Mouse (Mus musculus) megakaryocyte progenitor cell, adult 5-6 weeks (primary cell): ENCODE measurements around the gene Far2. TPM values are rescaled to one million over a fixed set of nuclear protein-coding genes. Genes with fewer than 3 reads are reported as not detected.
A peak's percentile ranks its signal among the peaks of the same experiment; 100 is the strongest.

Source experiments
- ATAC-seq: replicated peaks from 2 replicates; pipeline ENCODE4 v1.8.0; 2016; ENCODE audit warnings: mild to moderate bottlenecking, moderate TSS enrichment, inconsistent platforms; ENCODE audit not compliant: poor library complexity
- total RNA-seq, 2 experiments: library from RNA; stranded (forward) in 1 of 2; stranded (reverse) in 1 of 2; fragments of 157-497, 149-512 nt in 1 of 2; fragments of 200-1000 nt in 1 of 2; gene quantifications; 2 replicates each; pipeline versions ENCODE4 v1.2.3 to v1.2.4; 2015 to 2017

Far2 gene
- 43.2 and 43.8 TPM in 2 replicates for total RNA-seq (2015)
- total RNA-seq (2017): 20.9 and 26.9 TPM in 2 replicates

- peak; percentile 20; the same call in 1 of the 2 replicates for ATAC-seq
Observed at GRCm38 (mm10) chr6:148046881-148047649, at the start of gene Far2. Far2 (plus strand) TSS chr6:148047259.

- no peak for ATAC-seq
Observed at GRCm38 (mm10) chr6:148000483-148000882, 46.6 kb upstream of the Far2 start.

DNA sequence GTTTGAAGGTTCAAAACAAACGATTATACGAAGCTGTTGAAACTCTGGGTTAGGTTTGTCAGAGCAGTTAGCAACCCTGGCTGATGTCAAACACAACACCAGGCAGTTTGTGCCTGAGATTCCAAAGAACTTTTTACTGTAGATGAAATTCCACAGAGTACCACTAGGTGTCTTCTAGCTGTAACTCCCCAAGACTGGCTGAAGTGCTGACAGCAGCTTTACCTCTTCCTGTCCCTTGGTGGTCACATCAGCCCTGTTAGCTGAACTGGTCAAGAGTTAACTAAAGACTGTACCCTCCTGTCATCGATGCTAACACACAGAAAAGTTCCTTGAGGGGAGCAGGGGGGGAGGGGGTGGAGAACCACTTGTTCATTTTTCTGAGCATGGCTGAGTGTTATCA lies 46.0 kb upstream of the Far2 start:
- peak; percentile 92 for ATAC-seq

GRCm38 (mm10) chr6:148006118-148006837 lies 40.8 kb upstream of the Far2 start:
- 0 out of 2 replicates have a peak, but pooled peaks have one; percentile 39 for ATAC-seq

DNA sequence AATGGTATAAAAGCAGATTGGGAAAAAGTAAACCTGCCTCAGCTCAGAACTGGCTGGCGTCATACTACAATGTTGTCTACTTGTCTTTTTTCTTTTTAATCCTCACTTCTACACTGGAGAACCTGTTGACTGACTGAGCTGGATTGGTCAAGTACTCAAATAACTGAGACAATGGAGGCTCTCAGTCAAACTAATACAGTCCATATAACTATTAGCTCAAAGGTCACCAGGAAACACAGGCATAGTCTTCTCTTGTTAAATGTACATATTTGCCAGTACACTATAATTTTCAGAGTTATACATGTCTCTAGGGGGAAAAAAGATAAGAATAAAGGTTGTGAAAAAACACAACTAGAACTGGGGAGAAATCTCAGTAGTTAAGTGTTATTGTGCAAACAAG lies 6.3 kb upstream of the Far2 start:
- no peak for ATAC-seq

DNA sequence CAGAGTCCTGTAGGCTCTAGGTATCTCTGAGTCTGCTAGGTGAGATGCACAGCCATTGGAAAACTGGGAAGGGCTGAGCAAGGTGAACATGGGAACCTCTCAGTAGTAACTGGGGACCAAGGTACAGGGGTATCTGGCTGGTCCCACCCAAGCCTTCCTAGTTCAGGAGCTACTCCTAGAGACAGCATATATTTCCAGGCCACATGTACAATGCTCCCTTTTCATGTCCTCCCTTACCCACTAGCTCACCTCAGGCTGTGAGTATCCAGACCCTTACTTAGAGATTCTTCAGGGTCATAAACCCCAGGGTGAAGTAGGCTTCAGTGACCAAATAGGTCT lies 560 bp downstream of the Far2 start:
- ATAC-seq: no peak

GRCm38 (mm10) chr6:148063131-148063530 lies 16.1 kb downstream of the Far2 start:
- no peak for ATAC-seq

DNA sequence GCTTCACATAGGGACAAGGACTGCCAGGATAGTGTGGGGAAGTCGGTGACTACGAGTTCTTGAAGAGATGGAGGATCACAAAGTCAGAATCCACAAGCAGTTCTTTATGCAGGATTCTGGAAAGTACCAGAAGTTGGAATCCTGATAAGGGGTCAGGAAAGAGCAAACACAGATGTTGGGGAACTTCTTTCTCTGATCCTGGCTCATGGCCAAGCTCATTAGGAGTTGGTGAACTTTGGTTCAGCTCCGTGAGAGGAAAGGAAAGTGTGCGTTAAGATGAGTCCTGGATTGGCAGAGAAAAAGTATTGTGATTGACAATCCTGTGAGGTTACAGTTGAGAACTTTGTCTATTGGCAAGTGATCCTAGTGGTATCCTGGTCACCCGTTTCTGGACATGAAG lies 19.2 kb downstream of the Far2 start:
- no peak for ATAC-seq

- ATAC-seq: no peak
Observed at GRCm38 (mm10) chr6:148068786-148069185, 21.7 kb downstream of the Far2 start.

DNA sequence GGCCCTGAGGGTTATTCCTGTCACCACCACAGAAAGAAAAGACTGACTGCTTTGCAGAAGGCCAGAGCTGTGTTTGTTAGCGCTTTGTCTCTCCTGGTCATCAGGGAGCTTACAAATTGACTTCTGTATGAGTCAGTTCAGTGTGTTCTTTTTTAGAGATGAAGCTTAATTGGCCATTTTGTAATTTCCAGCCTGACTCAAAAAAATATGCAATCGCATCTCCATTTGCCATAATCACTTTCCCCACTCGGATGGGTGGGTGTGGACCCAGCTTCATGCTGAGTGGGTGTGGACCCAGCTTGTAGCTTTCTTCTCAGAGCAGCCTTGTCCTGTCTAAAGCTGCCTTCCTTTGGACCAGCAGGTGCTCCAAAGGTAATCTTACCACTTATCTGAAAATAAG lies 26.5 kb downstream of the Far2 start:
- no peak for ATAC-seq

- ATAC-seq: no peak
Observed at GRCm38 (mm10) chr6:148074211-148074864, 27.3 kb downstream of the Far2 start.

GRCm38 (mm10) chr6:148083864-148084263 lies 36.8 kb downstream of the Far2 start:
- no peak for ATAC-seq

- no peak for ATAC-seq
Observed at GRCm38 (mm10) chr6:148084403-148084802, 37.3 kb downstream of the Far2 start.

DNA sequence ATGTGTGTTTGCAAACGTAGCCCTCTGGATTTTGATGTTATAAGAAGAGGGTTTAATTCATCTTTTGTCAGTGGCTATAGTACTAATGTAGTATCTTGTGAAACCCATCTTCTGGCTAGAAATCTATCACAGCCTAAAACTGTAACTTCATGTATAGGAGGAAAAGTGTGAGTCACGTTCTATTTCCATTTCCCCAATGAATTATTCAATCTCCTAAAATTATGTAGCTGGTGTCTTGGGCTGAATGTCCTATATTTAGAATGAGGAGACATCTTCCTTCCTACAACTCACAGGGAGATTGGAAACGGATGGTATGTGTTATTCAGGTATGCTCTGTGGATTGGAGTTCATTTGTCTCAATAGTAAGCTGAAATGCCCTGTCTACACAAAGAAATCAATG lies 50.0 kb downstream of the Far2 start:
- no peak for ATAC-seq

- peak; percentile 53 for ATAC-seq
Observed at GRCm38 (mm10) chr6:148101977-148102376, 54.9 kb downstream of the Far2 start.

DNA sequence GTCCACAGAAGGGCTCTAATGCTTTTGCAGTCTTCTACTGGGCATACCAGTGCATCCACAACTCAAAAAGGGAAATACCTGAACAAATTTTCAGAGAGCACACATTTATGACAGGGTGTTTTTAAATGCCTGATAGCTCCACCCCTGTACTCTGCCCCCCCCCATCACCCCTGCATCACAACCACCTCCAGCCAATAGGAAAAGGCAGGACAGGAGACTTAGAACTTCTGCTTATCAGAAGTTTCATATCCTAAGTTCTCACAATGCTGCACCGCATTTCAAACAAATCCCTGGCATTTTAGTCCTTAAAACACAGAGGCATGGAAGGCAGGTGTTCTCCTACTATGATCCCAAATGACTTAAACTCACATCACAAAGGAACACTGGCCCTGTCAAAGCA lies 55.4 kb downstream of the Far2 start:
- ATAC-seq: peak; percentile 57

DNA sequence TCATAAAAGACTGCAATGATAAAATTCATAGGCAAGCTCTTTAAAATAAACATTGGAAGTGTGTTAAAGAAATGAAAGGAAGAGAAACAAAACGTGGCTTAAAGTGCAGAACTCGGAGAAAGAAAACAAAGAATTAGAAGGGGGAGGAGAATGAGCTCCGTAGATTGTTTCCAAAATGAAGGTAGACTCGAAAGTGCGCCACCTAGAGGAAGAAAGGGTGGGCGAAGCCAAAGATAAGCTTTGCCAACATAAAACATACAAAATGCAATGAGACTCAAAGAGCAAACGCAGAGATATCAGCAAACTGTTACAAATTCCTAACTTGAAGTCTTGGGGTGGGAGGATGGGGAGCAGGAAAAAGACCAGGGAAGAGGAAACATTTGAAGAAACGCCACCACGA lies 57.2 kb downstream of the Far2 start:
- 0 out of 2 replicates have a peak, but pooled peaks have one; percentile 20 for ATAC-seq

- peak; percentile 68 for ATAC-seq
Observed at GRCm38 (mm10) chr6:148105722-148106268, 58.7 kb downstream of the Far2 start.

- ATAC-seq: peak; percentile 63
Observed at GRCm38 (mm10) chr6:148108741-148109472, 61.8 kb downstream of the Far2 start.

GRCm38 (mm10) chr6:148110996-148111633 lies 64.1 kb downstream of the Far2 start:
- ATAC-seq: peak; percentile 30
